Comparison of ENCODE assay signal across 15 mouse cellular contexts in the genomic region with DNA sequence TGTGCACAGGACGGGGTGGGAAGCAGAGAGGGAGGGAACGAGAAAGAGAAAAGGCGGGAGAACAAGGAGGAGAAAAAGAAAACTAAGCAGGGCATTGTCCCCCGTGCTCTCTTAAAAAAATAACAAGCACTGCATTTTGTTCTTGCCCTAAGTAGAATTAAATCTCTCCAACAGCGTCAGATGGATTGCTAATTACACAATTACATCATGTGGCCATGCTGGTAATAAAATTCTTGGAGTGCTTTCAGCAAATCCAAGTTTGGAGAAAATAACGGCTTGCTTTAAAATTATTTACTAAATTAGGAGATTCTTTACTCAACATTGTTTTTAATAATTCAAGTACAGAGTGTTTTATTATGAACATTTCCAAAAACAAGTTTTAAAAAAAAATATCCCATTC.
"Had no signal": no experiment of that assay in that cellular context is flagged by ENCODE, and none has a peak within 500 bp of the region (broad histone marks: within the 10 kb centered on the region; RNA-seq: fewer than 3 reads in every experiment).

No protein-coding gene starts in this region.

- H3K27ac ChIP-seq: intestine, embryonic 15.5 days; left cerebral cortex, adult 2 months; liver, embryonic 13.5 days; midbrain, embryonic 10.5 days; midbrain, embryonic 15.5 days; neural tube, embryonic 13.5 days had no signal

- DNase-seq: kidney, adult 11 months; kidney, adult 8-10 months; kidney, postnatal 25 days; layer of hippocampus, postnatal 36 days; liver, embryonic 13.5 days; lung, adult 2 months; lung, postnatal 36 days; thymus, adult 2 months; thymus, postnatal 25 days had no signal

- H3K4me2 ChIP-seq: intestine, embryonic 15.5 days; liver, embryonic 13.5 days; midbrain, embryonic 15.5 days; neural tube, embryonic 13.5 days had no signal

- ATAC-seq: intestine, embryonic 15.5 days; midbrain, embryonic 15.5 days had no signal

- H3K9me3 ChIP-seq: intestine, embryonic 15.5 days; liver, embryonic 13.5 days; midbrain, embryonic 15.5 days; neural tube, embryonic 13.5 days had no signal

- H3K4me1 ChIP-seq: intestine, embryonic 15.5 days; liver, embryonic 13.5 days had no signal

- H3K4me3 ChIP-seq: intestine, embryonic 15.5 days; left cerebral cortex, adult 2 months; liver, embryonic 13.5 days; megakaryocyte, embryonic 14.5 days; midbrain, embryonic 10.5 days; midbrain, embryonic 15.5 days; neural tube, embryonic 13.5 days had no signal

- H3K9ac ChIP-seq: intestine, embryonic 15.5 days; liver, embryonic 13.5 days; midbrain, embryonic 15.5 days; neural tube, embryonic 13.5 days had no signal

- H3K36me3 ChIP-seq: intestine, embryonic 15.5 days; liver, embryonic 13.5 days; midbrain, embryonic 10.5 days; midbrain, embryonic 15.5 days; neural tube, embryonic 13.5 days had no signal

- H3K27me3 ChIP-seq: intestine, embryonic 15.5 days; liver, embryonic 13.5 days; midbrain, embryonic 15.5 days; neural tube, embryonic 13.5 days had no signal
